Mouse (Mus musculus) regulatory T cell (primary cell): Measurements from ENCODE around the gene Srp68.

Experiments used
- in situ Hi-C: fragments of 300-600 bp; cut with MboI, MseI; formaldehyde crosslinking; loops from one replicate; pipeline ENCODE4 v1.15.1; 2025; ENCODE audit warnings: high pct_unique_total_duplicates

Srp68 gene

DNA sequence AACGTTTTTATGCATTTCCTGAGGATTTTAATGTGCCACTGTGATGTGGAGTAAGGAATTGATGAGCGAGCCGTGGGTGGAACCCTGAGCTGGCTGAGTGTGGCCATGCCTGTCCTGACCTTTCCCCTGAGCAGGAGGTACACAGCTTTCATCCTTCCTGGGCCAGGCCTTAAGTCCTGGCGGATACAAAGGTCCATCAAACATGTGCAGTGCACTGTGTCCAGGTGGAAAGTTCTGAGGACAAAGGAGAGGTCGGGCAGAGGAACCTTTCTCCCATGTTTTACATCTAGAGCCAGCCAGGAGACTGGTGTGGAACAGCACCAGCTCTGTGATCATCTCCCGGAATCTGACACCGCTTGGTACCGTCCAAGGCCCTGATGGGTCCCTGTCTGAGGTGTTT is 64.8 kb downstream of the Srp68 start:
- in situ Hi-C loops, result no loop called here

DNA sequence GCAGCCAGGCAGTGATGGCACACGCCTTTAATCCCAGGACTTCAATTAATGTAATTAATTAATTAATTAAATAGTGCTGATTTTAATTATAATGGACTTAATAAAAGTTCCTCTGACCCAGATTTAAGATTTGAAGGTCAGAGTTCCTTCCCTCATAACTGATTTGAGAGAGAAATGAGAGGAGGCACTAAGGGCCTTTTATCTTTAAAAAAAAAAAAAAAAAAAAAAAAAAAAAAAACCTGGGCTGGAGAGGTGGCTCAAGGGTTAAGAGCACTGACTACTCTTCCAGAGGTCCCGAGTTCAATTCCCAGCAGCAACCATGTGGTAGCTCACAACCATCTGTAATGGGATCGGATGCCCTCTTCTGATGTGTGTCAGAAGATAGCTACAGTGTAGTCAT is 65.4 kb downstream of the Srp68 start:
- in situ Hi-C loops, result no loop called here

DNA sequence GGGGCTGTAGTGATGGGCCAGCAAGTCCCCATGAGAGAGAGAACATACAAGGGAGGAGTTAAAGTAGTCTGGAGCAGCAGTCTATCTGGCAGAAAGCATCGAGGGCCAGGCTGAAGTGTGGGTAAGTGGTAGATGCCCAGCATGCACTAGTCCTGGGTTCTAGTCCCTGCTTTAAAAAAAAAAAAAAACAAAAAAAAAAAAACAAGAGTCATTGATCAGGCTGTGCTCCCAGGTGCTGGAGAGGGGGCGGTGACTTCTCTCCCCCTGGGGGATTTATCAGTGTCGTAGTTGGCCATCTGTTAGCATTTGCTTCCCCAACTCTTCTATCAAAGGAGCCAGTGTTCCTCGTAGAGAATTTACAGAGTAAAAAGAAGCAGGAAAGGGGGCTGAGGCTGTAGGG is 67.3 kb downstream of the Srp68 start:
- in situ Hi-C loops, result no loop called here

DNA sequence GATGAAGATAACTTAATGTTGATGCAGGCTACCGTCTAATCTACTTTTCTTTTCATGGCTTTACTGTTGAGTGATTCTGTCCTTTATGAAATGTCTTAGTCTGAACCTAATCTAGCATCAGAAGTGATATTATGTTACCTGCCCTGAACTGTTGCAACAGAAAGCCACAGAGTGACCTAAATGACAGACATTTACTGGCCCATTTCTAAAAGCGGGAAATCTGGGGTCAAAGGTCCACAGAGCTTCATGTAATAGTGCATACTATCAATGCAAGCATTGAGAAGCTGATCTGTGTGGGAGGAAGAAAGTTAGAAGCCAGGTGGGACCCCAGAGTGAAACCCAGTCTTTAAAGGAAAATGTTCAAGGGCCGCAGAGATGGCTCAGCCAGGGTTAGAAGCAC is 70.9 kb downstream of the Srp68 start:
- in situ Hi-C loops, result no loop called here

DNA sequence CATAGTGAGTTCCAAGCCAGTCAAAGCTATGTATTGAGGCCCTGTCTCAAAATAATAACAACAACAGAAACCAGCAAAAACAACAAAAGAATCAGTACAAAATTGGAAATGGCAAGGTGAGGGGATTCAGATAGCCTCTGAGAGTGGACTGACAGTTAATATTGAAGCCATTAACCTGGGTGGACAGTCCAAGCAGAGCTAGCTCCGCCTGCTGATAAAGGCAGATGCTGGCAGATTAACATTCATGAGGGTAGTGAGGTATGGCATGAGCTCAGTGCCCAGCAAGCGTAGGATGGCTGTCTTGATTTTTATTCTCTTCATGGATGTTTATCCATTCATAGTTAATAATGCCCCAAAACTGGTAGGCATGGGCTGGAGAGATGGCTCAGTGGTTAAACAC is 72.9 kb downstream of the Srp68 start:
- in situ Hi-C loops, result no loop called here

DNA sequence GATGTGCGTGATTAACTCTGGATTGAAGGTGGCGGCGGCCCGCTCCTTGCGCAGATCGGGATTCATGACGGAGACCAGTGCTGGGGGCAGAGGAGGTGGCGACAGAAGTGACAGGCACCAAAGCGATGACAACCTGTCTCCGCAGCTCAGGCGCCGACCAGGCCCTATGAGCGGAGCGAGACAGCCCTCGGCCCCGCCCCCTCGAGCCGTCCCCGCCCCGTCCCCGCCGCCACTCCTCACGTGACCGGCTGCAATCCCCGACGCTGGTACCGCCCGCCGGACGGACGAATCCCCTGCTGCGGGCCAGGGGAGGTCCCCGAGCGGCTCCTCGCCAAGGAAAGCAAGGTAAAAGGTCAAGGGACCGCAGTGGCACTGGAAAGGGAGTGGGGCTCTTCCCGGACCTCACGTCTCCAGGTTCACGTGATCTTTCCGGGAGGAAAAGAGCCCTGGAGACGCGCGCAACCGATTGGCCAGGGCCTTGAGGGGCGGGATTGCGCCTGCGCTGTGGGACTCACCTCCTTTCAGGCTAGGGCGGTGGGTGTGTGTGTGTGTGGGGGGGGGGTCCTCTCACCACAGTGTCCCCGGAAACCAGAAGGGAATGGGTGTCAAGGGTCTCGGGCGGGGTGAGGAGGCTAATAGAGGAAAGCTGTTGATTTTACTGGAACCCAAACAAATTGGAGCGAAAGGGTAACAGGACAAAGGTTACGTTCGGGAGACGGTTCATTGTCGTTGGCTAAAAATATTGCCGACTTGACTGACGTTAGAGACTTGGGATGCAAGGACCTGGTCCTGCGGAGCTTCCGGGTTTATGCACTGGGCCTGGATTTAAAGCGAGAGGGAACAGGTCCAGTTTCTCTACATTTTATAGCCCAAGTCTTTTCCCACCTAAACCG is 75.1 kb downstream of the Srp68 start, which contains the start of the genes Ten1 and Acox1:
Gene Ten1, plus strand, starts transcription at position 217 of the 893 bp plus-strand sequence.
Gene Acox1, minus strand, starts transcription at position 407 of the 893 bp plus-strand sequence.
- in situ Hi-C loops, result no loop called here

DNA sequence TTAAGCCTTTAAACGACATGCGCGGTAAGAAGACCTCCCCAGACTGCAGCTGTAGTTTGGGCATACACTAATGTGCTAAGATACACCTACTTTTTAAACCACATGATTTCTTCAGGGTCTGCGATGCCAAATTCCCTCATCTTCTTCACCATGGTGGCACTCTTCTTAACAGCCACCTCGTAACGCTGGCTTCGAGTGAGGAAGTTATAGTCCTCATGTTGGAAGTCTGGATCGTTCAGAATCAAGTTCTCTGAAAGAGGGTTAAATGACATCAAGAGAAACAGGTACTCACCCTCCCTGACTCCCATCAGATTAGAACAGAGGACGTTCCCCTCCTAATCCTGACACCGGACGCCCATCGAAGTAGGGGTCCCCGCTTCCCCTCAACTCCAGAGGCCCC is 75.9 kb downstream of the Srp68 start:
- in situ Hi-C loops, result no loop called here

DNA sequence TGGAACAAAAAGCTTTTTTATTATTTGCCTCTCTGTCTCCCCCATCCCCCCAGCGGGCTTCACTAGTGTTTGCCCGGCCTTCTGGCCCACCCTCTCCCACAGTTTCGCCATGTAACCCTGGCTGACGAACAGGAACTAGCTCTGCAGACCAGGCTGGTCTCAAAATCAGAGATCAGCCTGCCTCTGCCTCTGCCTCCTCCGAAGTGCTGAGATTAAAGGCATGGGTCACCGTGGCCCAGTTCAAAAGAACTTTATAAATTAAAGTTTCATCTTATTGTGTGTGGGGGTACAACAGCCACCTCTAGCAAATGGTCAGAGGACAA is 76.5 kb downstream of the Srp68 start:
- in situ Hi-C loops, result no loop called here

DNA sequence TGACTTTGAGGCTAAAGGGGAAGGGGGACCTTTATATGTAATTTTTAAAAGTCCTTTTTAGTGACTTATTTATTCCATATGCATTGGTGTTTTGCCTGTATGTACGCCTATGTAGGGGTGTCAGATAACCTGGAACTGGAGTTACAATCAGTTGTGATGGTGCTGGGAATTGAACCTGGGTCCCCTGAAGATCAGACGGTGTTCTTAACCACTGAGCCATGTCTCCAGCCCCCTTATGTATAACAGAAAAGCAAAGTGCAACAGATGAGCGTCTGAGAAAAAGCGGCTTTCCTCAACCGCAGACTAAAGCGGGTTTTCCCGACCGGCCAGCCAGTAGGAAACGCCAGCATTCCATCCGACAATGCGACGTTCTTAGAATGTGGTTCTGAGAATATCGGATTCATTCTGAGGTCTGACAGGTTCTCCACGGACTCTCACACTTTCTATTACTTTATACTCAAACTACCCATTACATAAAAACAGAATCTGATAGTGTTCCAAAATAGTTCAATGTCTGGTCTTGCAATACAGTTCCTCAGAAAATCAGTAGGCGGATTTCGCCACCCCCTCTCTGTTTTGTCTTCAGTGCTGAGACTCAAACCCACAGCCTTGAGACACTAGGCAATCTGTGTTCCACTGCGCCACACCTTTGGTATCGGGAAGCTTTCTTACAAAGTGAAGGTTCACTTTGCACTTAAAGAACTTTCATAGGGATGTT is 77.0 kb downstream of the Srp68 start:
- in situ Hi-C loops, result no loop called here

DNA sequence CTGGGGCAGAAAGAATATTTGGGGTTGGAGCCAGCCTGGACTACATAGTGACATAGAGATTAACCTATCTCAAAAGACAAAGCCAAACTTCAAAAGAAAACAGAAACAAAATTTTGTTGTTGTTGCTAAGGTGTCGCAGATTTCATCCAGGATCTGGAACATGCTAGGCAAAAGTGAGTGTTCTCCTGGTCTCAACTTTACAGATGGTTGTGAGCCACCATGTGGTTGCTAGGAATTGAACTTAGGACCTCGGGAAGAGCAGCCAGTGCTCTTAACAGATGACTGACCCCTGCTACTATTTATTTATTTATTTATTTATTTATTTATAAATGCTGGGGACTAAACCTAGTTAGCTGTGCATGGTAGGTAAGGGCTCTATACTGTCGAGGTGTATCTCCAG is 77.7 kb downstream of the Srp68 start:
- in situ Hi-C loops, result no loop called here

DNA sequence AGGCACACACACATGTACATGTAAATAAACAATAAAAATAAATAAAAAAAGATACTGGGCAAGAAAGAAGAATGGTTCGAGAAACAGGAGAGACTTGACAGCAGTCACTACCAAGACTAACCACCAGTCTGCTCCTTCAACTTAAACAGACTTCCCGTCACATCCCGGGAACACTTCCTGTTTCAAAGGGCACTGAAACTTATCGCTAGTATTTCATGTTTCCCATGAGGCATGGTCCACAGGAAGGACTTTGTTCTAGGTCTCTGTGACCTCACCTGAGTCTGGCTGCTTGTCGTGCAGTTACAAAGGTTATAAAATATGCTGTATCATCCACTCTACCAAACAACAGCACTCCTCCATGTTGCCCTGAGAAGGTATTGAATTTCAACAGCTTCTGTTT is 78.8 kb downstream of the Srp68 start:
- in situ Hi-C loops, result no loop called here
